8 mouse cellular contexts compared by ENCODE assay signal in genomic region chr3:65392421-65392817, GRCm38 (mm10). TPM values are rescaled to one million over a fixed set of nuclear protein-coding genes. Genes with fewer than 3 reads are reported as not detected.
DNase-seq lines count a peak whose midpoint lies in the region; ATAC-seq and TF ChIP-seq lines count a peak whose summit lies in the region.

Gene Ssr3, minus strand, starts transcription at chr3:65392623.

- no peak for TF ChIP-seq EP300 in lung, postnatal 0 days (IDR thresholded peaks at IDR 0.05)

- peak; percentile 99 for DNase-seq in MN1 (ENCODE audit: low spot score)
- peak; percentile 97 for DNase-seq in cerebellum, adult 9-10 months
- peak; percentile 97 for DNase-seq in hindbrain, embryonic 10.5 days (ENCODE audit: low spot score)
- DNase-seq in layer of hippocampus, adult 9-11 months, result peak; percentile 98
- peak; percentile 99 for DNase-seq in lung, postnatal 0 days (ENCODE audit: low spot score)
- DNase-seq in ovary, postnatal 14 days (ENCODE audit: low spot score), result peak; percentile 90
- peak; percentile 96 for DNase-seq in thymus, postnatal 14 days

- H3K4me1 ChIP-seq in hindbrain, embryonic 10.5 days (replicated peaks), result peaks cover 14% of the 10 kb centered on the region
- H3K4me1 ChIP-seq in lung, postnatal 0 days (ENCODE audit: insufficient read depth, low read depth, low read length), result peaks cover 5% of the 10 kb centered on the region; the same call in 1 of the 2 replicates

- no peaks in the 10 kb centered on the region for H3K9me3 ChIP-seq in hindbrain, embryonic 10.5 days
- no peaks in the 10 kb centered on the region for H3K9me3 ChIP-seq in lung, postnatal 0 days (ENCODE audit: low read length)

- TF ChIP-seq CTCF in lung, postnatal 0 days (IDR thresholded peaks at IDR 0.05), result no peak

- H3K4me3 ChIP-seq in hindbrain, embryonic 10.5 days, result peak within 1 kb of the TSS; percentile 90
- peak within 1 kb of the TSS; percentile 79 for H3K4me3 ChIP-seq in lung, postnatal 0 days (ENCODE audit: low read depth, low read length)

- H3K4me2 ChIP-seq in lung, postnatal 0 days (replicated peaks; ENCODE audit: low read depth, low read length), result peak within 1 kb of the TSS; percentile 67

- no peaks in the 10 kb centered on the region for H3K27me3 ChIP-seq in hindbrain, embryonic 10.5 days (ENCODE audit: insufficient read depth, poor library complexity, severe bottlenecking)
- no peaks in the 10 kb centered on the region for H3K27me3 ChIP-seq in lung, postnatal 0 days (replicated peaks; ENCODE audit: insufficient read depth, low read length)

- 0% methylated on average over 36 of the region's 36 CpGs for WGBS in hindbrain, embryonic 10.5 days
- 2% methylated on average over 36 of the region's 36 CpGs for WGBS in lung, postnatal 0 days

- H3K9ac ChIP-seq in lung, postnatal 0 days (replicated peaks; ENCODE audit: low read depth), result peak within 1 kb of the TSS; percentile 95

- H3K36me3 ChIP-seq in hindbrain, embryonic 10.5 days, result peaks cover 31% of the 10 kb centered on the region
- H3K36me3 ChIP-seq in lung, postnatal 0 days (ENCODE audit: insufficient read depth, low read length), result peaks cover 1% of the 10 kb centered on the region; the same call in 1 of the 2 replicates

- peak within 1 kb of the TSS; percentile 95 for H3K27ac ChIP-seq in hindbrain, embryonic 10.5 days
- peak within 1 kb of the TSS; percentile 94 for H3K27ac ChIP-seq in lung, postnatal 0 days (ENCODE audit: low read length)

- ATAC-seq in frontal cortex, adult (ENCODE audit: low TSS enrichment), result peak; percentile 100
- ATAC-seq in lung, postnatal 0 days, result peak; percentile 100

RNA-seq across cellular contexts. Expression of gene Ssr3, which starts in this region (rescaled TPM):
- 180 and 231 TPM in 2 replicates for polyA plus RNA-seq in hindbrain, embryonic 10.5 days (2016; fragmentation: Nextera tagmentation; extraction: Ambion mirVana)
- 180 TPM in 2 replicates for polyA plus RNA-seq in lung, postnatal 0 days (2015; fragmentation: Nextera tagmentation; extraction: Ambion mirVana)

Comparison
In these comparisons a context has a peak if more than half of its experiments do, and no peak if none do; other contexts are left out.
1. Peak in every context shown above with its lines: DNase-seq, ATAC-seq, H3K4me3 ChIP-seq and H3K27ac ChIP-seq.